Mouse (Mus musculus) liver, adult 2 months (tissue): Measurements from ENCODE around the gene Wbp2nl.

Source experiments
- CTCF ChIP-seq: fragments of 200-500 bp; IDR thresholded peaks from 2 replicates; pipeline ENCODE4 v1.5.1; 2011; ENCODE audit warnings: low read depth, low read length, control low read depth
- POLR2A ChIP-seq: fragments of 200-500 bp; IDR thresholded peaks from 2 replicates; pipeline ENCODE4 v1.6.1; 2011; ENCODE audit warnings: low read length, control low read depth; ENCODE audit not compliant: insufficient read depth; ENCODE audit errors: extremely low read depth

DNA sequence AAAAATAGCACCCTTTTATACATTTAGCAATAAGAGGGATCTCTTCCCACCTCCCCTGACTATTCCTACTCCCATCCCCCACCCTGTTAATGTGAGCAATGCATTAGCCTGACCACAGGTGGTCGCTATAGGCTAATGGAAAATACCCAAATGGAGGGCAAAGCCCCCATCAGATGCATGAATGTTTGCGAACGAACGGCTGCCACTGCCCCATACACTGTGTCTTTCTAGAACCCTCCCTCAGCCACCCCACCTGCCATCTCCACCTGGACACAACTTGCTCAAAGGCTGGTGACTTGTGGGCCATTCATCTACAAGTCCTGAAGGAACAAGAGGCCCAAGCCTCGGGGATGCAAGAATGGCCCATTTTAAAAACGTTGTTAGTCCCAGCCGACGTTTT is 4.7 kb upstream of the Wbp2nl start:
- TF ChIP-seq POLR2A (no peak), CTCF (peak; percentile 24; the same call in 1 of the 2 replicates)
